Mouse (Mus musculus): Measurements from ENCODE around the gene Add3. TPM values are rescaled to one million over a fixed set of nuclear protein-coding genes. Genes with fewer than 3 reads are reported as not detected.
A peak's percentile ranks its signal among the peaks of the same experiment; 100 is the strongest.

Add3 gene
- polyA plus RNA-seq, 1 experiment from 2014 or later = 59.2 TPM

DNA sequence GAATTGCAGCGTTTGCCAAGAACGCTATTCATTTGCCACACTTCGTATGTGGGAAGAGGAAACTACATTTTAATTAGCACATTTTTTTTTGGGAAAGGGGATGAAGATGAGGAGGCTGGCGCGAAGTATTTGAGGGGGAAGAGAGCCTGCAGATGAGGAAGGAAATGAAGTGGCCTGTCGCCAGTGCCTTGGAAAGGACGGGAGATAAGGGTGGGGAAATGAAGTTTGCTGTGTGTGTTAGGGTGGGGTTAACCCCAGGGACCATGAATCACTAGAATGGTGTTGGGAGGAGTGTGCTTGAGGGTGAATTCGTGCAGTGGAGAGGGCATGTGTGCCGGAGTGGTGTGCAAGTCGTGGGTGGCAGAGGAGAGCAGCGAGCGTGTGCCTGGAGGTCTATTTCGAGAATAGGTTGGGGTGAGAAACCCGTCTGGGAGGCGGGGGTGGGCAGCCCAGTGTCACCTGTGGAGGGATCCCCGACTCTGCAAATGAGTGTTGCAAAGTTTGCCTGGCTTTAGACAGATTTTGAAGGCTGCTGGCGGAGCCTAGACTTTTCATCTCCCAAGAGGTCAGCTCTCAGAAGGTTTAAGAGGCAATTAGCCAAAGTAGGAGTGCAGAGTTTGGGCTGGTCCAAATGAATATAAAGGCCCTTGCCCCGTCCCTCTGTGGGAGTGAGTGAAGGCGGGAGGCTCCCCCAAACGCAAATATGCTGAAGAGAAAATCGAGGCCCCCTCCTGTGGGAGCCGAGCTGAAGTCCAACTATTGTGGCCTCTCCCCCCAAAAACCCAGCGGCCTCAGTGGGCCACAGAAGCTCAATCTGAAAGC is 1.2 kb downstream of the Add3 start:
- under 1% methylated on average over 23 of the region's 23 CpGs for WGBS
- peak; percentile 46 for DNase-seq (ENCODE audit: low spot score)

GRCm38 (mm10) chr19:53142190-53143107 is 2.2 kb downstream of the Add3 start:
- under 1% methylated on average over 73 of the region's 84 CpGs for WGBS
- H3K27me3 ChIP-seq (ENCODE audit: control insufficient read depth, insufficient read depth, low read length) = no peaks in the 10 kb centered on the region
- H3K27ac ChIP-seq (ENCODE audit: low read depth, low read length) = peak overlapping the region; percentile 58
- H3K4me1 ChIP-seq (ENCODE audit: control insufficient read depth, insufficient read depth, low read length) = peaks cover 10% of the 10 kb centered on the region; the same call in 1 of the 2 replicates
- H3K4me2 ChIP-seq (ENCODE audit: low read depth) = peak overlapping the region; percentile 68
- H3K4me3 ChIP-seq (ENCODE audit: low read depth, low read length) = peak overlapping the region; percentile 78
- ATAC-seq (ENCODE audit: insufficient read depth, low FRiP score, low TSS enrichment) = peak; percentile 96
- peak overlapping the region; percentile 80 for H3K9ac ChIP-seq (ENCODE audit: low read length)
- DNase-seq (ENCODE audit: low spot score) = peak; percentile 100
- no peaks in the 10 kb centered on the region for H3K36me3 ChIP-seq (ENCODE audit: control insufficient read depth, insufficient read depth, low read length)
- no peaks in the 10 kb centered on the region for H3K9me3 ChIP-seq (ENCODE audit: control insufficient read depth, low read length)

More for the DNA sequence above, 1.2 kb downstream of the Add3 start:
- Histone ChIP-seq H3K4me1 (ENCODE audit: control insufficient read depth, insufficient read depth, low read length) (peaks cover 10% of the 10 kb centered on the region; the same call in 1 of the 2 replicates), H3K27ac (ENCODE audit: low read depth, low read length) (peak overlapping the region; percentile 58), H3K9ac (ENCODE audit: low read length) (peak overlapping the region; percentile 51), H3K4me3 (ENCODE audit: low read depth, low read length) (peak overlapping the region; percentile 78), H3K27me3 (ENCODE audit: control insufficient read depth, insufficient read depth, low read length) (no peaks in the 10 kb centered on the region), H3K4me2 (ENCODE audit: low read depth) (peak overlapping the region; percentile 68), H3K9me3 (ENCODE audit: control insufficient read depth, low read length) (no peaks in the 10 kb centered on the region), H3K36me3 (ENCODE audit: control insufficient read depth, insufficient read depth, low read length) (no peaks in the 10 kb centered on the region)
- no peak for ATAC-seq (ENCODE audit: insufficient read depth, low FRiP score, low TSS enrichment)

GRCm38 (mm10) chr19:53143108-53143971 is 3.1 kb downstream of the Add3 start:
- under 1% methylated on average over 48 of the region's 48 CpGs for WGBS
- Histone ChIP-seq H3K9me3 (ENCODE audit: control insufficient read depth, low read length) (no peaks in the 10 kb centered on the region), H3K4me1 (ENCODE audit: control insufficient read depth, insufficient read depth, low read length) (peaks cover 10% of the 10 kb centered on the region; the same call in 1 of the 2 replicates), H3K27ac (ENCODE audit: low read depth, low read length) (no peak overlapping the region), H3K27me3 (ENCODE audit: control insufficient read depth, insufficient read depth, low read length) (no peaks in the 10 kb centered on the region), H3K4me2 (ENCODE audit: low read depth) (peak overlapping the region; percentile 65), H3K36me3 (ENCODE audit: control insufficient read depth, insufficient read depth, low read length) (no peaks in the 10 kb centered on the region), H3K9ac (ENCODE audit: low read length) (peak overlapping the region; percentile 80), H3K4me3 (ENCODE audit: low read depth, low read length) (peak overlapping the region; percentile 78)
- no peak for DNase-seq (ENCODE audit: low spot score)
- peak; percentile 16 for ATAC-seq (ENCODE audit: insufficient read depth, low FRiP score, low TSS enrichment)

GRCm38 (mm10) chr19:53145075-53145474 is 4.8 kb downstream of the Add3 start:
- DNase-seq (ENCODE audit: low spot score) (no peak), ATAC-seq (ENCODE audit: insufficient read depth, low FRiP score, low TSS enrichment) (no peak)
- H3K27me3 ChIP-seq (ENCODE audit: control insufficient read depth, insufficient read depth, low read length) = no peaks in the 10 kb centered on the region
- H3K4me3 ChIP-seq (ENCODE audit: low read depth, low read length) = no peak overlapping the region
- no peak overlapping the region for H3K4me2 ChIP-seq (ENCODE audit: low read depth)
- H3K36me3 ChIP-seq (ENCODE audit: control insufficient read depth, insufficient read depth, low read length) = no peaks in the 10 kb centered on the region
- H3K9ac ChIP-seq (ENCODE audit: low read length) = no peak overlapping the region
- 22% methylated on average over 2 of the region's 2 CpGs for WGBS
- no peak overlapping the region for H3K27ac ChIP-seq (ENCODE audit: low read depth, low read length)
- no peaks in the 10 kb centered on the region for H3K9me3 ChIP-seq (ENCODE audit: control insufficient read depth, low read length)
- H3K4me1 ChIP-seq (ENCODE audit: control insufficient read depth, insufficient read depth, low read length) = peaks cover 12% of the 10 kb centered on the region; the same call in 1 of the 2 replicates

DNA sequence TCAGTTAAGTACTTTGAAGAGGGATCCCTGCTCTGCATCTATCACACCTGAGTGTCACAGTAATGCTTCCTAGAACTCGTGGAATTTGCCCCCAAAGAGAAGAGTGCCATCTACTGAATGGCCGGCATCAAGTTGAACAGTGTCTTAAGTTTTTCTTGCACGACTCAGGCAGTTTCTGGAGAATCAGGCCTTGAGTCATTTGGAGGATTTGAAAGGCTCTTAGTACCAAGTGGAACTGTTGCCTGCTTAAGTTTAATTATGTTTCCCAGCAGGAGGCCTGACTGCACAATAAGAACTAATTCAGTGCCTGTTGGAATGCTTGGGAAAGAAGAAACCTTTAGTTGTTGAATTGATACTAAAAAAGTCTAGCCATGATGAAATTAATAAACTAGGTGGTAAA is 9.1 kb downstream of the Add3 start:
- no peaks in the 10 kb centered on the region for H3K36me3 ChIP-seq (ENCODE audit: control insufficient read depth, insufficient read depth, low read length)
- H3K4me1 ChIP-seq (ENCODE audit: control insufficient read depth, insufficient read depth, low read length) = peaks cover 5% of the 10 kb centered on the region; the same call in 1 of the 2 replicates
- H3K9me3 ChIP-seq (ENCODE audit: control insufficient read depth, low read length) = no peaks in the 10 kb centered on the region
- no peaks in the 10 kb centered on the region for H3K27me3 ChIP-seq (ENCODE audit: control insufficient read depth, insufficient read depth, low read length)
- no peak overlapping the region for H3K27ac ChIP-seq (ENCODE audit: low read depth, low read length)
- no peak overlapping the region for H3K9ac ChIP-seq (ENCODE audit: low read length)
- no peak overlapping the region for H3K4me2 ChIP-seq (ENCODE audit: low read depth)
- ATAC-seq (ENCODE audit: insufficient read depth, low FRiP score, low TSS enrichment) (no peak), DNase-seq (ENCODE audit: low spot score) (no peak)
- no peak overlapping the region for H3K4me3 ChIP-seq (ENCODE audit: low read depth, low read length)
- WGBS = 30% methylated on average over 3 of the region's 3 CpGs

DNA sequence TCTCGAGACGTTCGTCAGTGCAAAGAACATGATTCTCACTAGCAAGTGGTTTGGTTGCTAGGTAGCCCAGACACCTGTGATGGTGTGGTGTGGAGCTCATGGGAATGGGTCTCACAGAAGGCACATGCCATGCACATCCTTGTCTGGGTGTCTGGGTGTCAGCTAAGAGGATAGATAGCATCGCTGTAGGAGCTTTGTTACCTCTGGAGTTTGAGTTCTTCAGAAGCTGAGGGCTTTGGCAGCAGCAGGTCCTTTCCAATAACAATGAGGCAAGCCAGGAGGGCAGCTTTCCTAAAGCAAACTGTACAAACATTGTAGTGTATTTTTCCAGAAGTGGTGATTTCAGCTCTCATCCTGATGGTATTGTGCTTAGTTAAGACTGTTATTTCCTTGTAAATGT is 12.2 kb downstream of the Add3 start:
- 0 out of 2 replicates have a peak, but pooled peaks cover 2% of the 10 kb centered on the region for H3K4me1 ChIP-seq (ENCODE audit: control insufficient read depth, insufficient read depth, low read length)
- no peak for DNase-seq (ENCODE audit: low spot score)
- no peaks in the 10 kb centered on the region for H3K9me3 ChIP-seq (ENCODE audit: control insufficient read depth, low read length)
- no peak overlapping the region for H3K4me2 ChIP-seq (ENCODE audit: low read depth)
- H3K27ac ChIP-seq (ENCODE audit: low read depth, low read length) = no peak overlapping the region
- WGBS = 90% methylated on average over 4 of the region's 4 CpGs
- H3K36me3 ChIP-seq (ENCODE audit: control insufficient read depth, insufficient read depth, low read length) = no peaks in the 10 kb centered on the region
- no peak overlapping the region for H3K4me3 ChIP-seq (ENCODE audit: low read depth, low read length)
- no peak for ATAC-seq (ENCODE audit: insufficient read depth, low FRiP score, low TSS enrichment)
- no peaks in the 10 kb centered on the region for H3K27me3 ChIP-seq (ENCODE audit: control insufficient read depth, insufficient read depth, low read length)
- H3K9ac ChIP-seq (ENCODE audit: low read length) = no peak overlapping the region

DNA sequence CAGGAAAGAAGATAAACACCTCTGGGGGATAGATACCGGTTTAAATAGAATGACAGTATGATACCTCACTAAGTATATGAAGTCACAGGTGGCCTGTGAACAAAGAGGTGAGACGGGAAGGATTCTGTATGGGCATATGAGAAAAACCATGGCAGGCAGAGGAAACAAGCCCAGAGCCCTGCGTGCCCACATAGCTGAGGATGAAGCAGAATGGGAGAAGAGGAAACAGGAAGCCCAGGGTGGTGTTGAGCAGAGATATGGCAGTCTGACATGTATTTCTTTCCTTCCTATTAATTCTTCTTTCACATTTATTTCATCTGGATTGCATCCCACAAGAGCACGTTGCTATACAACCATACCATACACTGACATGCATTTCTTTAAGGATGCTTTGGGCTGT is 12.9 kb downstream of the Add3 start:
- 77% methylated on average over 4 of the region's 4 CpGs for WGBS
- 0 out of 2 replicates have a peak, but pooled peaks cover 2% of the 10 kb centered on the region for H3K4me1 ChIP-seq (ENCODE audit: control insufficient read depth, insufficient read depth, low read length)
- DNase-seq (ENCODE audit: low spot score) (no peak), ATAC-seq (ENCODE audit: insufficient read depth, low FRiP score, low TSS enrichment) (no peak)
- H3K4me2 ChIP-seq (ENCODE audit: low read depth) = no peak overlapping the region
- H3K9me3 ChIP-seq (ENCODE audit: control insufficient read depth, low read length) = no peaks in the 10 kb centered on the region
- H3K36me3 ChIP-seq (ENCODE audit: control insufficient read depth, insufficient read depth, low read length) = no peaks in the 10 kb centered on the region
- no peak overlapping the region for H3K9ac ChIP-seq (ENCODE audit: low read length)
- no peak overlapping the region for H3K27ac ChIP-seq (ENCODE audit: low read depth, low read length)
- no peak overlapping the region for H3K4me3 ChIP-seq (ENCODE audit: low read depth, low read length)
- H3K27me3 ChIP-seq (ENCODE audit: control insufficient read depth, insufficient read depth, low read length) = no peaks in the 10 kb centered on the region

DNA sequence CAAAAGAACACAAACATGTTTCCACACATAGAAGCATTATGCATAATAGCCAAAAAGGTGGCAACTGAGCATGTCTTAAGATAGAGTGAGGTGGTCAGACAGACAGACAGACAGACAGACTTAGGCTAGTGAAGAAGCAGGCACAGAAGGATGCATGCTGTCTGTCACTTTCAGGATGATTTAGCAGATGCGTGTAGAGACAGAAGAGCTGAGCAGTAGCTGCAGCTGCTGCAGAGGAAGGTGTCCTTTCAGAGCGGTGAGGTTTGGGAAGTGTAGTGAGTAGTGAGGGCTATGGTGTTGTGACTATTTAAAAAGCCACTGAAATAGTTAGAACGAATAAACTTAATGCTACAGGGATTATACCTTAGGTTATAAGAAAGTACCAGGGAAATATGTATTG is 13.9 kb downstream of the Add3 start:
- H3K27ac ChIP-seq (ENCODE audit: low read depth, low read length) = no peak overlapping the region
- no peak overlapping the region for H3K9ac ChIP-seq (ENCODE audit: low read length)
- WGBS = 90% methylated on average over 3 of the region's 3 CpGs
- H3K4me2 ChIP-seq (ENCODE audit: low read depth) = no peak overlapping the region
- no peaks in the 10 kb centered on the region for H3K27me3 ChIP-seq (ENCODE audit: control insufficient read depth, insufficient read depth, low read length)
- H3K36me3 ChIP-seq (ENCODE audit: control insufficient read depth, insufficient read depth, low read length) = no peaks in the 10 kb centered on the region
- 0 out of 2 replicates have a peak, but pooled peaks cover 2% of the 10 kb centered on the region for H3K4me1 ChIP-seq (ENCODE audit: control insufficient read depth, insufficient read depth, low read length)
- ATAC-seq (ENCODE audit: insufficient read depth, low FRiP score, low TSS enrichment) (no peak), DNase-seq (ENCODE audit: low spot score) (no peak)
- no peaks in the 10 kb centered on the region for H3K9me3 ChIP-seq (ENCODE audit: control insufficient read depth, low read length)
- no peak overlapping the region for H3K4me3 ChIP-seq (ENCODE audit: low read depth, low read length)
